Mouse (Mus musculus) G1E (cell line): ENCODE measurements around the gene Ttc28.

Source experiments
- CTCF ChIP-seq: IDR thresholded peaks from 2 replicates; pipeline ENCODE4 v1.5.1; 2012; ENCODE audit warnings: low read depth, low read length, inconsistent platforms, mixed read lengths
- GATA1 ChIP-seq: IDR thresholded peaks from 2 replicates; pipeline ENCODE4 v1.6.1; 2012; ENCODE audit warnings: borderline replicate concordance, low read length, inconsistent platforms, mixed read lengths
- GATA2 ChIP-seq: IDR thresholded peaks from 2 replicates; pipeline ENCODE4 v1.6.1; 2012; ENCODE audit warnings: low read depth, low read length, inconsistent platforms, borderline replicate concordance
- POLR2AphosphoS5 ChIP-seq: IDR thresholded peaks from 2 replicates; pipeline ENCODE4 v1.6.1; 2012; ENCODE audit warnings: low read depth, low read length, inconsistent platforms; ENCODE audit not compliant: insufficient replicate concordance
- TAL1 ChIP-seq: conservative IDR thresholded peaks from 2 replicates; pipeline ENCODE4 v1.6.1; 2012; ENCODE audit warnings: low read depth, low read length, inconsistent platforms, mixed read lengths

DNA sequence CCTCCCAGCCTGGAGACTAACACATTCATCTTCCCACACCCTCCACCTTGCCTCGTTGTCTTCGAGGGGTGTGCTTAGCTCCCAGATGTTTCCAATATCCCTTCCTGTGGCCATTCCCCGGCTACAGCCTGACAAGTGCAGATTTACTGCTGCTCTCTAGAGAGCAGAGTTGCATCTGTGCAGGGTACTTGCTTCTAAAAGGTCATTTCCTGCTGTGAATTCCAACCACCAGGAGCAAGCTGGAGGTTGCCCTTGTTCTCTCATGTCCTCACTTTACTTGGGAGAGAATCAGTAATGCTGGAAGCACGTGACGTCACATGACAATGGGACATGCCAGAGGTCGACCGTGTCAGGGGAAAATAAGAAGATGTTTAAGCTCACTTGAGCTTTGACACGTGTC, 131.7 kb downstream of the Ttc28 start:
- TF ChIP-seq CTCF (no peak), GATA1 (no peak), POLR2AphosphoS5 (no peak), TAL1 (no peak), GATA2 (no peak)
